Mouse (Mus musculus) cortical plate, adult 2 months (tissue): ENCODE results near the gene Grm8.

Source experiments
- CTCF ChIP-seq: fragments of 200-500 bp; IDR thresholded peaks from 2 replicates; pipeline ENCODE4 v1.5.1; 2011; ENCODE audit warnings: mild to moderate bottlenecking, control low read depth, low read length; ENCODE audit not compliant: insufficient read depth; ENCODE audit errors: extremely low read depth
- POLR2A ChIP-seq: fragments of 200-500 bp; IDR thresholded peaks from 2 replicates; pipeline ENCODE4 v1.6.1; 2011; ENCODE audit warnings: mild to moderate bottlenecking, low read length, control low read depth; ENCODE audit not compliant: insufficient read depth; ENCODE audit errors: extremely low read depth

GRCm38 (mm10) chr6:27517620-27518019 lies 617.4 kb downstream of the Grm8 start:
- no peak for TF ChIP-seq CTCF
- TF ChIP-seq POLR2A = no peak
